Mouse (Mus musculus) kidney, postnatal 0 days (tissue): ENCODE results near the gene Ctnnd1. TPM values are rescaled to one million over a fixed set of nuclear protein-coding genes. Genes with fewer than 3 reads are reported as not detected.
A peak's percentile ranks its signal among the peaks of the same experiment; 100 is the strongest.

Experiments
- ATAC-seq: fragments of 200-750 bp; cut with Nextera tagmentation; replicated peaks from 2 replicates; pipeline ENCODE4 v1.8.0; 2017; ENCODE audit warnings: low read depth, moderate number of reproducible peaks, moderate TSS enrichment, moderate library complexity; ENCODE audit not compliant: low FRiP score
- DNase-seq: peaks from one replicate; pipeline ENCODE4 v3.0.0-alpha.2; 2016; ENCODE audit warnings: low spot score
- H3K27ac ChIP-seq: fragments of 300-500 bp; sonication (generic); 2 replicates; pipeline ENCODE4 v1.5.1; 2014; ENCODE audit warnings: mild to moderate bottlenecking
- H3K27me3 ChIP-seq: fragments of 300-500 bp; sonication (generic); 2 replicates; pipeline ENCODE4 v1.6.1; 2014; ENCODE audit warnings: low read length, mixed read lengths; ENCODE audit not compliant: insufficient read depth
- H3K36me3 ChIP-seq: fragments of 300-500 bp; sonication (generic); 2 replicates; pipeline ENCODE4 v1.6.1; 2014; ENCODE audit warnings: low read length, mixed read lengths; ENCODE audit not compliant: insufficient read depth
- H3K4me1 ChIP-seq: fragments of 300-500 bp; sonication (generic); replicated peaks from 2 replicates; pipeline ENCODE4 v1.6.1; 2014; ENCODE audit warnings: antibody characterized with exemption, low read length, mixed read lengths; ENCODE audit not compliant: insufficient read depth
- H3K4me2 ChIP-seq: fragments of 300-500 bp; sonication (generic); 2 replicates; pipeline ENCODE4 v1.6.1; 2014; ENCODE audit warnings: mild to moderate bottlenecking, low read length, moderate library complexity, mixed read lengths
- H3K4me3 ChIP-seq: fragments of 300-500 bp; sonication (generic); replicated peaks from 2 replicates; pipeline ENCODE4 v1.5.1; 2014; ENCODE audit warnings: low read depth, low read length
- H3K9ac ChIP-seq: fragments of 300-500 bp; sonication (generic); 2 replicates; pipeline ENCODE4 v1.6.1; 2014; ENCODE audit warnings: low read depth, low read length
- H3K9me3 ChIP-seq: fragments of 300-500 bp; sonication (generic); replicated peaks from 2 replicates; pipeline ENCODE4 v1.6.1; 2016; ENCODE audit warnings: low read length, inconsistent platforms, mixed read lengths
- CTCF ChIP-seq: IDR thresholded peaks from 2 replicates; pipeline ENCODE4 v1.5.1; 2016; ENCODE audit warnings: antibody characterized with exemption, low read depth, mild to moderate bottlenecking, moderate library complexity
- WGBS: fragments of 180-500 bp; shearing (Covaris S2); extraction: QIAGEN DNeasy Blood & Tissue Kit; methylation state at CpG from one replicate; pipeline ENCODE4 v1.1.7; 2014; 5-methylcytosine and 5-hydroxymethylcytosine counted together
- polyA plus RNA-seq: library from polyadenylated mRNA; unstranded; fragments of >200 nt; fragmentation: Nextera tagmentation; extraction: Ambion mirVana; gene quantifications from 2 replicates; pipeline ENCODE4 v1.2.1, GENCODE M21; 2015

Gene Ctnnd1
- polyA plus RNA-seq, 1 experiment from 2014 or later = 35.0 TPM

DNA sequence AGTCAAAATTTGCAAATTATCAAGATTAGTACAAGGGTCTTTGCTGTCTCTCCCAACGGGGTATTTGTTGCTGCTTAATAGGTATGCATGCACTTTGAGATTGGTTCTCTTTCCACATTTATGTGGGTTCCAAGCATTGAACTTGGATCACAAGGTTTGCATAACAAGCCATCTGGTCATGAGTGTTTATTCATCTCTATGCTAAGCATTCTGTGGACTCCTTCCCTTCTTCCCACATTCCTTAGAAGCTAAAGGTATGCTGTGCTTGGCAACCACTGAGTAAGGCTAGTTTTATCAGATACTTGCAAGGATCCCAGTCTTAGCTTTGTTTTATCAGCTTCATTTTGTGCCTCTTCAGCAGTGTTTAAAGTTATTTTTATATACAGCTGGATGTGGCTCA is 53.4 kb downstream of the Ctnnd1 start:
- WGBS = 85% methylated on average over 1 of the region's 1 CpGs
- no peaks in the 10 kb centered on the region for H3K4me1 ChIP-seq
- no peak overlapping the region for H3K4me3 ChIP-seq
- no peak overlapping the region for H3K9ac ChIP-seq
- no peaks in the 10 kb centered on the region for H3K9me3 ChIP-seq
- no peak for TF ChIP-seq CTCF
- H3K4me2 ChIP-seq = no peak overlapping the region
- no peak overlapping the region for H3K27ac ChIP-seq
- no peak for ATAC-seq
- H3K27me3 ChIP-seq = no peaks in the 10 kb centered on the region
- H3K36me3 ChIP-seq = peaks cover 20% of the 10 kb centered on the region; the same call in 1 of the 2 replicates
- no peak for DNase-seq

- H3K4me2 ChIP-seq = no peak overlapping the region
- no peaks in the 10 kb centered on the region for H3K27me3 ChIP-seq
- H3K4me1 ChIP-seq = no peaks in the 10 kb centered on the region
- 97% methylated on average over 8 of the region's 8 CpGs for WGBS
- TF ChIP-seq CTCF = no peak
- H3K4me3 ChIP-seq = no peak overlapping the region
- ATAC-seq = no peak
- no peak overlapping the region for H3K9ac ChIP-seq
- DNase-seq = no peak
- H3K27ac ChIP-seq = no peak overlapping the region
- no peaks in the 10 kb centered on the region for H3K9me3 ChIP-seq
- 0 out of 2 replicates have a peak, but pooled peaks cover 8% of the 10 kb centered on the region for H3K36me3 ChIP-seq
Observed at GRCm38 (mm10) chr2:84592801-84593200, 57.8 kb downstream of the Ctnnd1 start.

- no peak overlapping the region for H3K27ac ChIP-seq
- 80% methylated on average over 8 of the region's 8 CpGs for WGBS
- H3K4me1 ChIP-seq = no peaks in the 10 kb centered on the region
- ATAC-seq (no peak), DNase-seq (no peak)
- no peak overlapping the region for H3K4me2 ChIP-seq
- H3K27me3 ChIP-seq = no peaks in the 10 kb centered on the region
- no peak overlapping the region for H3K4me3 ChIP-seq
- no peak for TF ChIP-seq CTCF
- peaks cover 4% of the 10 kb centered on the region; the same call in 1 of the 2 replicates for H3K36me3 ChIP-seq
- no peak overlapping the region for H3K9ac ChIP-seq
- no peaks in the 10 kb centered on the region for H3K9me3 ChIP-seq
Observed at GRCm38 (mm10) chr2:84585700-84586099, 64.9 kb downstream of the Ctnnd1 start.

DNA sequence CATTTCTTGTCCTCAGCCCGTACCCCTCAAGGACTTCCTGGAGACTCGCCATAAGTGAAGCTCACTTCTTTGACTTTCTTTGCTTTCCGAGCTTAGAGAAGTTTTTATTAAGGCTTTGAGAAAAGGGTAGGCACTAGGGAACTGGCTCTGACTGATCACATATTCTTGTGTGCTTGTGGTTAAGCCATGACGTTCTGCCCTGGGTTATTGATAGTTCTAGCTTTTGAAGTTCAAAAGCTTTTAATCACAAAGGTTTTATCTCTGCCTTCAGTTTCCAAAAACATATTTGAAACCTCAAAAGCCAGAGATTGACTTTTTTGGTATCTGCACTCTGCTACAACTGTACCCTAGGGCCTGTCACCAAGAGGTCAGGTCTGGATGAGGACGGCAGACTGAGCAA is 68.3 kb downstream of the Ctnnd1 start:
- Histone ChIP-seq H3K9ac (no peak overlapping the region), H3K4me1 (no peaks in the 10 kb centered on the region), H3K4me2 (no peak overlapping the region), H3K4me3 (no peak overlapping the region), H3K27ac (no peak overlapping the region), H3K36me3 (no peaks in the 10 kb centered on the region), H3K27me3 (no peaks in the 10 kb centered on the region), H3K9me3 (no peaks in the 10 kb centered on the region)
- TF ChIP-seq CTCF = no peak
- no peak for ATAC-seq
- DNase-seq = no peak
- WGBS = 83% methylated on average over 5 of the region's 5 CpGs

GRCm38 (mm10) chr2:84581208-84581607 is 69.4 kb downstream of the Ctnnd1 start:
- no peaks in the 10 kb centered on the region for H3K4me1 ChIP-seq
- H3K9ac ChIP-seq = no peak overlapping the region
- no peaks in the 10 kb centered on the region for H3K36me3 ChIP-seq
- no peaks in the 10 kb centered on the region for H3K27me3 ChIP-seq
- H3K4me3 ChIP-seq = no peak overlapping the region
- H3K27ac ChIP-seq = no peak overlapping the region
- ATAC-seq (no peak), DNase-seq (no peak)
- no peak overlapping the region for H3K4me2 ChIP-seq
- 89% methylated on average over 2 of the region's 3 CpGs for WGBS
- peak; percentile 48 for TF ChIP-seq CTCF
- H3K9me3 ChIP-seq = no peaks in the 10 kb centered on the region

GRCm38 (mm10) chr2:84579311-84579710 is 71.3 kb downstream of the Ctnnd1 start:
- no peak overlapping the region for H3K9ac ChIP-seq
- no peak for TF ChIP-seq CTCF
- 96% methylated on average over 2 of the region's 2 CpGs for WGBS
- no peak overlapping the region for H3K4me2 ChIP-seq
- H3K9me3 ChIP-seq = no peaks in the 10 kb centered on the region
- ATAC-seq = no peak
- H3K4me3 ChIP-seq = no peak overlapping the region
- no peak overlapping the region for H3K27ac ChIP-seq
- no peaks in the 10 kb centered on the region for H3K27me3 ChIP-seq
- no peak for DNase-seq
- H3K36me3 ChIP-seq = no peaks in the 10 kb centered on the region
- H3K4me1 ChIP-seq = no peaks in the 10 kb centered on the region

GRCm38 (mm10) chr2:84574130-84574529 is 76.4 kb downstream of the Ctnnd1 start:
- Histone ChIP-seq H3K27ac (no peak overlapping the region), H3K36me3 (no peaks in the 10 kb centered on the region), H3K9ac (no peak overlapping the region), H3K4me2 (no peak overlapping the region), H3K9me3 (no peaks in the 10 kb centered on the region), H3K27me3 (no peaks in the 10 kb centered on the region), H3K4me1 (no peaks in the 10 kb centered on the region), H3K4me3 (no peak overlapping the region)
- no peak for TF ChIP-seq CTCF
- 95% methylated on average over 4 of the region's 4 CpGs for WGBS
- DNase-seq (no peak), ATAC-seq (no peak)
